Mouse (Mus musculus): ENCODE results near the gene Gpr88. TPM values are rescaled to one million over a fixed set of nuclear protein-coding genes. Genes with fewer than 3 reads are reported as not detected.

Gpr88 gene
- total RNA-seq, 2 experiments from 2014 or later: 2.0 to 3.2 TPM

DNA sequence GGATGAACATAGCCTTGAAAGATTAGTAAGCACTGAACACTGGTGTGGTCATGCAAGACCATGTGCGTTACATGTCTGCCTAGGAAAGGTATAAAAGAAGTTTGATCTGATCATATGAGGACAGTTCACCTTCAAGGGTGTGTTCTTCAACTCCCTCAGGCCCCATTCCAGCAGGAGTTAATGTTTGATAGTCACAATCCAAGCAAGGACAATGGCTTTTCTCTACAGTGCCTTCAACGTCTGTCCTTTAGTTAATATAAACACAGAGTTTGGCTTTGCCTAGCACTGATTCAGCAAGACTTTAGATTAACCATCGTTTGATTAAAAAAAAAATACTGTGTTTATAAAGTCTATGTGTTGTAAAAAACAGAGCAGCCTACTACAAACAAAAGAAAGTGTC lies 49.4 kb downstream of the Gpr88 start:
- no peak for DNase-seq (ENCODE audit: low spot score in 2 of 2)

DNA sequence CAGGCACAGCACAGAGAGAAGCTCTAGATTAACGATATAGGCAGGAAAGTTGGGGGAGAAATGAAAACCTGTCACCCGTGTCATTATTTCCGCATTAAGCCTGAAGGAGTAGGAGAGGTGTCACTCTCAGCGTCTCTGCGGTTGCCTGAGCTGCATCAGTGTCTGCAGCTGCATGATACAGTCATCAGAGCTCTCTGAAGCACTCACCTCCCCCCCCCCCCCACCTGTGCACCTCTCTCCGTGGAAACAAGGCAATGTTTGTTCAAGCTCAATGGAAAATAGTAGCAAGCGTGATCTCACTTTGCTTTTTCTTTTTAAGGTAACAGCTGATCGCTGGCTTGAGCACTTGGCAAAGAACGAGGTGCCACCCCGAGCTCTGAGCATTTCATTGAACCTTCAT lies 53.2 kb downstream of the Gpr88 start:
- no peak for DNase-seq (ENCODE audit: low spot score in 2 of 2)

Other genes with a start within 250 kb of the Gpr88 start
- 10 to 100 TPM; 23.1 to 26.8 TPM for gene Slc30a7, start 246.1 kb downstream of the Gpr88 start, total RNA-seq (2021)
- gene Extl2, start 246.0 kb downstream of the Gpr88 start, total RNA-seq (2021): 10 to 100 TPM; 66.3 to 67.0 TPM
- gene Vcam1, start 123.8 kb downstream of the Gpr88 start, total RNA-seq (2021): 10 to 100 TPM; 15.4 to 19.3 TPM
- gene Cdc14a, start 170.5 kb upstream of the Gpr88 start, total RNA-seq (2021): 1 to 10 TPM; 3.2 to 5.2 TPM